Mouse (Mus musculus) lung, adult 2 months (tissue): ENCODE data around the gene Pramef8.

Experiments
- CTCF ChIP-seq: fragments of 200-500 bp; IDR thresholded peaks from 2 replicates; pipeline ENCODE4 v1.5.1; 2011; ENCODE audit warnings: mild to moderate bottlenecking, low read length, control low read depth; ENCODE audit not compliant: insufficient read depth
- POLR2A ChIP-seq: fragments of 200-500 bp; IDR thresholded peaks from 2 replicates; pipeline ENCODE4 v1.6.1; 2011; ENCODE audit warnings: low read depth, mild to moderate bottlenecking, control low read depth, low read length, borderline replicate concordance; ENCODE audit errors: extremely low read depth

GRCm38 (mm10) chr4:143382163-143382562, 30.1 kb upstream of the Pramef8 start:
- TF ChIP-seq CTCF (no peak), POLR2A (no peak)
